Mouse (Mus musculus) C2C12 (cell line): Measurements from ENCODE around the gene Zfp655.

Source experiments
- CTCF ChIP-seq: IDR thresholded peaks from one replicate; pipeline ENCODE4 v1.5.1; 2011; ENCODE audit not compliant: control insufficient read depth, insufficient read depth, insufficient read length
- FOSL1 ChIP-seq: IDR thresholded peaks from one replicate; pipeline ENCODE4 v1.8.0; 2011; ENCODE audit warnings: mild to moderate bottlenecking, low read length; ENCODE audit not compliant: poor library complexity, insufficient read depth, severe bottlenecking
- MAX ChIP-seq: IDR thresholded peaks from one replicate; pipeline ENCODE4 v1.6.1; 2011; ENCODE audit warnings: mild to moderate bottlenecking, control low read depth
- MYOD1 ChIP-seq: IDR thresholded peaks from one replicate; pipeline ENCODE4 v1.6.1; 2011; ENCODE audit warnings: low read depth; ENCODE audit not compliant: control insufficient read depth, insufficient read length
- MYOG ChIP-seq: IDR thresholded peaks from one replicate; pipeline ENCODE4 v1.6.1; 2011; ENCODE audit not compliant: control insufficient read depth, insufficient read length; ENCODE audit errors: extremely low read depth
- USF1 ChIP-seq: IDR thresholded peaks from one replicate; pipeline ENCODE4 v1.6.1; 2011; ENCODE audit warnings: low read depth, mild to moderate bottlenecking, control low read depth, moderate library complexity

- no peak for TF ChIP-seq CTCF
- peak; percentile 57 for TF ChIP-seq MAX
- TF ChIP-seq USF1 = peak; percentile 71
- TF ChIP-seq MYOD1 = no peak
- TF ChIP-seq MYOG = no peak
- TF ChIP-seq FOSL1 = no peak
Measured at GRCm38 (mm10) chr5:145231367-145231871, at the start of gene Zfp655.
